Mouse (Mus musculus) C2C12 (cell line): Measurements from ENCODE around the gene Ssx2ip. TPM values are rescaled to one million over a fixed set of nuclear protein-coding genes. Genes with fewer than 3 reads are reported as not detected.

ENCODE experiments used
- H3K27me3 ChIP-seq: one replicate; pipeline ENCODE4 v1.6.1; 2011; ENCODE audit not compliant: control insufficient read depth, insufficient read depth, insufficient read length
- H3K36me3 ChIP-seq: one replicate; pipeline ENCODE4 v1.6.1; 2011; ENCODE audit not compliant: control insufficient read depth, insufficient read depth
- H3K4me3 ChIP-seq: one replicate; pipeline ENCODE4 v1.5.1; 2011; ENCODE audit warnings: mild to moderate bottlenecking, control low read depth; ENCODE audit not compliant: poor library complexity, insufficient read depth, severe bottlenecking
- H3K79me2 ChIP-seq: one replicate; pipeline ENCODE4 v1.6.1; 2011; ENCODE audit not compliant: control insufficient read depth, insufficient read depth
- H3K79me3 ChIP-seq: one replicate; pipeline ENCODE4 v1.6.1; 2011; ENCODE audit warnings: low read depth, control low read depth
- H3ac ChIP-seq: one replicate; pipeline ENCODE3; 2011; ENCODE audit warnings: low read depth; ENCODE audit not compliant: control insufficient read depth, insufficient read length
- CEBPB ChIP-seq: IDR thresholded peaks from one replicate; pipeline ENCODE4 v1.6.1; 2011; ENCODE audit warnings: low read depth, mild to moderate bottlenecking, control low read depth, moderate library complexity
- CTCF ChIP-seq: IDR thresholded peaks from one replicate; pipeline ENCODE4 v1.5.1; 2011; ENCODE audit not compliant: control insufficient read depth, insufficient read depth, insufficient read length
- FOSL1 ChIP-seq: IDR thresholded peaks from one replicate; pipeline ENCODE4 v1.8.0; 2011; ENCODE audit warnings: mild to moderate bottlenecking, low read length; ENCODE audit not compliant: poor library complexity, insufficient read depth, severe bottlenecking
- MAX ChIP-seq: IDR thresholded peaks from one replicate; pipeline ENCODE4 v1.6.1; 2011; ENCODE audit warnings: mild to moderate bottlenecking, control low read depth
- MYOD1 ChIP-seq: IDR thresholded peaks from one replicate; pipeline ENCODE4 v1.6.1; 2011; ENCODE audit warnings: low read depth; ENCODE audit not compliant: control insufficient read depth, insufficient read length
- MYOG ChIP-seq: IDR thresholded peaks from one replicate; pipeline ENCODE4 v1.6.1; 2011; ENCODE audit not compliant: control insufficient read depth, insufficient read length; ENCODE audit errors: extremely low read depth
- USF1 ChIP-seq: IDR thresholded peaks from one replicate; pipeline ENCODE4 v1.6.1; 2011; ENCODE audit warnings: low read depth, mild to moderate bottlenecking, control low read depth, moderate library complexity
- microRNA-seq: library from miRNA; unstranded; fragments of <30 nt; microRNA quantifications from one replicate; pipeline ENCODE4, GENCODE M21; 2019; ENCODE audit warnings: borderline microRNAs expressed
- polyA plus RNA-seq: library from polyadenylated mRNA; unstranded; fragments of >200 nt; fragmentation: generic; extraction: Trizol; gene quantifications from one replicate; pipeline ENCODE4 v1.2.1, GENCODE M21; 2012; ENCODE audit warnings: missing spikeins

Gene Ssx2ip
- polyA plus RNA-seq, 1 experiment: 9.5 TPM

- Histone ChIP-seq H3ac (no peak overlapping the region), H3K36me3 (no peaks in the 10 kb centered on the region), H3K4me3 (no peak overlapping the region), H3K79me2 (no peaks in the 10 kb centered on the region), H3K27me3 (no peaks in the 10 kb centered on the region), H3K79me3 (no peaks in the 10 kb centered on the region)
- TF ChIP-seq FOSL1 (no peak), USF1 (no peak), MAX (no peak), MYOG (no peak), CTCF (no peak), MYOD1 (no peak), CEBPB (no peak)
These were observed 68.2 kb downstream of the Ssx2ip start for GRCm38 (mm10) chr3:146472657-146473056.

DNA sequence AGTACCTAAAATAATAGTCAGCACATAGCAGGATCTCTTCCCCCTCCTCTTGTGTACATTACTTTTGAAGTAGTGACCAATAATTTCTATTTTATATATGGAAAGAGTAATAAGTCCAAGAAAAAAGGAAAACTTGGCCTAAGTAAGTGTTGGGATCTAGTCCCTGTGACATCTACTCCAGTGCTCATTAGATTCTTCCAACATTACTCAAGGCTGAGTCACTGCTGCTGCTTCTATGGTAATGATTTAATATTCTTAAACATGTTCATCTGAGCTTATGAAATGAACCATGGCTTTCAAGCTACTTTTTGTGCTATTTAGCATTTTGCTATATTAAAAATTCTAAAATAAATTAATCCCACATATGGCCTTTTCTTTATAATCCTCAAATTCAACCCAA is 69.3 kb downstream of the Ssx2ip start:
- Histone ChIP-seq H3K4me3 (no peak overlapping the region), H3K27me3 (no peaks in the 10 kb centered on the region), H3K79me3 (no peaks in the 10 kb centered on the region), H3K79me2 (no peaks in the 10 kb centered on the region), H3K36me3 (no peaks in the 10 kb centered on the region), H3ac (no peak overlapping the region)
- no peak for TF ChIP-seq CTCF
- no peak for TF ChIP-seq CEBPB

DNA sequence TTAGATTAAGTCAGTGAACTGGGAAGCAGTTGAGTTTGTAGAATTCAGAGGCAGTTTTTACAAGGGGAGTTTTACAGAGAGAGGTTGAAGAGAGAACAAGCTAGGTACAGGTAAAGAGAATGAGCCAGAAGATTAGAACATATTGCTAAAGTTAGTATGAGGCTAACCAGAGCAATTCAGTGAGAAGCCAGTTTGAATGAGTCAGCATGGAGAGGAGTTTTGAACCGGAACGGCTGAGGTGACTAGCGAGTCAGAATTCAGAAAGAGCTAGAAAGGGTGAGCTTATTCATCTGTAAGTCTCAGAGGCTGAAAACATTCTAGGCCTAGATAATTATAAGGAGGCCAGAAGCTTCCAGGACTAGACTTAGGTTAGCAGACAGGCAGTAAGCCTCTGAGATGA is 70.0 kb downstream of the Ssx2ip start:
- Histone ChIP-seq H3K4me3 (no peak overlapping the region), H3K79me2 (no peaks in the 10 kb centered on the region), H3K36me3 (no peaks in the 10 kb centered on the region), H3ac (no peak overlapping the region), H3K79me3 (no peaks in the 10 kb centered on the region), H3K27me3 (no peaks in the 10 kb centered on the region)
- no peak for TF ChIP-seq MAX

DNA sequence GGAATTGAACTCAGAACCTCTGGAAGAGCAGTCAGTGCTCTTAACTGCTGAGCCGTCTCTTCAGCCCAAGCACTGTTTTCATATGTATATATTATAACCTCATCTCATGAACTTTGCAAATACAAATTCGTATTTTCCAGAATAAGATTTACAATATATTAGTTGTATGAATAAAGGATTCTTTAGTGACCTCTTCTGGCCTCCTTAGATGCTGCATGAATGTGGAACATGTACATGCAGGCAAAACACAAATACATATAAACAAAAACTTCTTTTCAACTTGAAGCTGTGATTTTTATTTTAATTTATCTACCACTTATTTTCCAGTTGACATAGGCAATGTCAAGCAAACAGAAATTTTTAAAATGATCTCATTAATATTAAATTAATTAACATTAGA is 77.6 kb downstream of the Ssx2ip start:
- H3K79me2 ChIP-seq: no peaks in the 10 kb centered on the region

DNA sequence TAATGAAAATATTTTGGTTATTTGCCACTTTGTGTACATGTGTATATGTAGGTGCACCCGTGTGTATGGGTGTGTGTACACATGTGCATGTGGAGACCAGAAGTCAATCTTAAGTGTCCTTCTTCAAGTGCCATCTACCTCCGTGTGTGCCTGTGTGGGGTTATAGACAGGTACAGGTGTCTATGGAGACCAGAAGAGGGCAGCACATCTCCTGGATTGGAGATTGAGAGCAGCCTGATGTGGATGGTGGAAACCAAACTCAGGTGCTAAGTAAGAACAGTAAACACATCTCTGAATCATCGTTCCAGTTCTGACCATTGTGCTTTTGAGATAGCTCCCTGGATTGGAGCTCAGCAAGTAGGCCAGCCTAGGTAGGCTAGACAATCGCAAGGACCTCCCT is 82.0 kb downstream of the Ssx2ip start:
- H3K79me2 ChIP-seq: no peaks in the 10 kb centered on the region
- TF ChIP-seq CEBPB (no peak), USF1 (no peak), FOSL1 (no peak), CTCF (no peak), MYOG (no peak), MAX (no peak), MYOD1 (no peak)
- H3K36me3 ChIP-seq: no peaks in the 10 kb centered on the region
- no peak overlapping the region for H3K4me3 ChIP-seq
- H3ac ChIP-seq: no peak overlapping the region
- H3K79me3 ChIP-seq: no peaks in the 10 kb centered on the region
- H3K27me3 ChIP-seq: no peaks in the 10 kb centered on the region

More for the DNA sequence above, 77.6 kb downstream of the Ssx2ip start:
- H3K36me3 ChIP-seq: no peaks in the 10 kb centered on the region
- TF ChIP-seq FOSL1: no peak
- no peak for TF ChIP-seq MYOG
- no peak for TF ChIP-seq USF1
- TF ChIP-seq CEBPB: no peak
- no peak for TF ChIP-seq MYOD1
- no peak for TF ChIP-seq CTCF
- no peak for TF ChIP-seq MAX
- H3K27me3 ChIP-seq: no peaks in the 10 kb centered on the region
- H3K4me3 ChIP-seq: no peak overlapping the region
- no peak overlapping the region for H3ac ChIP-seq
- H3K79me3 ChIP-seq: no peaks in the 10 kb centered on the region

Small RNAs within 50 kb of the gene (microRNA-seq; reads per million reads assigned to microRNA genes)
- gene Gm22901: not detected

Other genes with a start within 250 kb of the Ssx2ip start
- gene Lpar3, start 183.7 kb upstream of the Ssx2ip start, polyA plus RNA-seq: 0.25 TPM
- gene Ctbs, start 45.2 kb downstream of the Ssx2ip start, polyA plus RNA-seq: 1.5 TPM
- gene Spata1, start 95.1 kb downstream of the Ssx2ip start, polyA plus RNA-seq: 0.56 TPM
- gene Gng5, start 95.2 kb downstream of the Ssx2ip start, polyA plus RNA-seq: 342 TPM
- 19.5 TPM for gene Rpf1, start 116.8 kb downstream of the Ssx2ip start, polyA plus RNA-seq
- not detected for gene Uox, start 165.8 kb downstream of the Ssx2ip start, polyA plus RNA-seq
- gene Dnase2b, start 211.0 kb downstream of the Ssx2ip start, polyA plus RNA-seq: not detected
- not detected for gene 4930503B20Rik, start 246.7 kb downstream of the Ssx2ip start, polyA plus RNA-seq